Mouse (Mus musculus): ENCODE measurements around the gene Wnk1. TPM values are rescaled to one million over a fixed set of nuclear protein-coding genes. Genes with fewer than 3 reads are reported as not detected.

Gene Wnk1
- polyA plus RNA-seq, 1 experiment from 2014 or later: 49.3 TPM

DNA sequence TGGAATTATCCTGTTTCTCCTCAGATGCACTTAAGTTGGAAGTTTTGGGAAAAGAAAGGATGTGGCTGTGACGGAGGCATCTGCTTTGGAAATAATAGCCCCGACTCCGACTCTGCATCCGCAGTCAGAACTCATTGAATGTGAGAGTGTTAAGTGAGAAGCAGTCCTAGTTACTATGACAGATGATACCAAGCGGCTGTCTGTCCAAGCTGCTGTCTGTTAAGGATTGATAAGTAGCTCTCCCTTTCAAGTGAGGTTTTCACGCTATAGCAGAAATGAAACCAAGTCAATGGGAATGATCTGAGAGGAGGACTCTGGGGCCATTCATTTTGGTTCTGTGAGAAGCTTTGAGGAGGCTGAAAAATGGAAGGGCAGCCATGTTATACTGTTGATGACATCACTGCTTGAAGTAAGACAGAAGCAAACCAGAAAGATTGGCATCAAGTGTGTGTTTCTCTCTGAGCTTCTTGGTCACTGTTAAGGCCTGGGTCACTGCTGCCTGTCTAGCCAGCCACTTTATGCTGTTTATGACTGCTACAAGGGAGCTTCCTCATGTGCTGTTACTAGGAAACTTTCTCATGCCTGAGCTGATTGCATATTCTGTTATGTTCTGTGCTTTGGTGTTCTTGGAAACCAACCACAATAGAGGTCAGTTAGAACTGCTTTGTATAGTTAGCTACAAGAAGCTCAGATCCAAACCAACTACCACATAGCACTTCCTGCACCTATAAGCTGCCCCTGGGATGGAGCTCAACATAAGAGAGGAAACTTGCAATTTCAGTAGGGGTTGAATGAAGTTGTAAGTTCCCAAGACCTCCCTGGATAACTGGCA, 38.4 kb upstream of the Wnk1 start:
- H3K4me2 ChIP-seq (ENCODE audit: low read depth, low read length): no peak overlapping the region
- no peak overlapping the region for H3K27ac ChIP-seq (ENCODE audit: low read length)
- no peak overlapping the region for H3K4me3 ChIP-seq (ENCODE audit: low read length)
- H3K27me3 ChIP-seq (ENCODE audit: control insufficient read depth, insufficient read depth, low read length): no peaks in the 10 kb centered on the region
- H3K9ac ChIP-seq (ENCODE audit: low read length): no peak overlapping the region
- ATAC-seq (replicated peaks; ENCODE audit: extremely low read depth, insufficient read depth, low FRiP score): no peak
- H3K9me3 ChIP-seq (replicated peaks; ENCODE audit: control insufficient read depth, low read length): no peaks in the 10 kb centered on the region
- H3K36me3 ChIP-seq (ENCODE audit: control insufficient read depth, insufficient read depth): no peaks in the 10 kb centered on the region
- 71% methylated on average over 6 of the region's 6 CpGs for WGBS
- H3K4me1 ChIP-seq (ENCODE audit: control insufficient read depth, insufficient read depth, low read length): no peaks in the 10 kb centered on the region

- Histone ChIP-seq H3K27ac (ENCODE audit: low read length) (no peak overlapping the region), H3K9ac (ENCODE audit: low read length) (no peak overlapping the region), H3K36me3 (ENCODE audit: control insufficient read depth, insufficient read depth) (no peaks in the 10 kb centered on the region), H3K4me3 (ENCODE audit: low read length) (no peak overlapping the region), H3K4me1 (ENCODE audit: control insufficient read depth, insufficient read depth, low read length) (no peaks in the 10 kb centered on the region), H3K27me3 (ENCODE audit: control insufficient read depth, insufficient read depth, low read length) (no peaks in the 10 kb centered on the region), H3K9me3 (replicated peaks; ENCODE audit: control insufficient read depth, low read length) (peaks cover 3% of the 10 kb centered on the region; the same call in 1 of the 2 replicates), H3K4me2 (ENCODE audit: low read depth, low read length) (no peak overlapping the region)
- ATAC-seq (replicated peaks; ENCODE audit: extremely low read depth, insufficient read depth, low FRiP score): no peak
- 57% methylated on average over 2 of the region's 2 CpGs for WGBS
Observed at GRCm38 (mm10) chr6:120072630-120073029, 34.2 kb upstream of the Wnk1 start.

GRCm38 (mm10) chr6:120069546-120069945, 31.1 kb upstream of the Wnk1 start:
- no peak overlapping the region for H3K9ac ChIP-seq (ENCODE audit: low read length)
- WGBS: 93% methylated on average over 3 of the region's 3 CpGs
- H3K4me1 ChIP-seq (ENCODE audit: control insufficient read depth, insufficient read depth, low read length): no peaks in the 10 kb centered on the region
- no peak for ATAC-seq (replicated peaks; ENCODE audit: extremely low read depth, insufficient read depth, low FRiP score)
- no peaks in the 10 kb centered on the region for H3K27me3 ChIP-seq (ENCODE audit: control insufficient read depth, insufficient read depth, low read length)
- H3K9me3 ChIP-seq (replicated peaks; ENCODE audit: control insufficient read depth, low read length): peaks cover 3% of the 10 kb centered on the region; the same call in 1 of the 2 replicates
- no peak overlapping the region for H3K4me2 ChIP-seq (ENCODE audit: low read depth, low read length)
- H3K27ac ChIP-seq (ENCODE audit: low read length): no peak overlapping the region
- H3K36me3 ChIP-seq (ENCODE audit: control insufficient read depth, insufficient read depth): no peaks in the 10 kb centered on the region
- no peak overlapping the region for H3K4me3 ChIP-seq (ENCODE audit: low read length)

DNA sequence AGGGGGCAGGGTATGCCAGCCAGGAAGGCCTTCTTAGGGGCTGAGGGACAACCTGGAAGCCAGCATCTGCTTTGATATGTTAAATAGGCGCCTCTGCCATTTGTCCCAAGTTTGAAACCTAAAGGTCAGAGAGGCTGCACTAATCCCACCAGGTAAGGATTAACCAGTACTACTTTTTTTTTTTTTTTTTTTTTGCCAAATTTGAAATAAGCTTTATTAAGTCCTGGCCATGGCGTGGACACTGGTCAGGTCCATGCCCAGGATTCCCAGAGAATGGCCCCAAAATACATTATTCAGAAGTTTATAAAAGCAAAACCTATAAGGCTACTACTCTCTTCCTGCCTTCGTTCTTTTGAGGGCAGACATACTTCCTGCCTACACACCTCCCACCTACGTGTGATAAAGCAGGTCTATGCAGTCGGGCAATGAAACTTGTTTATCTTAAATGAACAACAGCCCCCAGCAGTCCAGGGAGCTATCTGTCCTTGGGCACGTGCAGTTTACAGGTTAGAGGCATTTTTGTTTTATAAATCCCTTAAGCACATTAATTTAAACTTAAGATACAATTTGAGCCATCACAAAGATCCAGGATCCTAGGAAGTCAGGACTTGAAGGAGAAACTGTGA, 27.2 kb upstream of the Wnk1 start:
- Histone ChIP-seq H3K36me3 (ENCODE audit: control insufficient read depth, insufficient read depth) (no peaks in the 10 kb centered on the region), H3K9me3 (replicated peaks; ENCODE audit: control insufficient read depth, low read length) (peaks cover under 1% of the 10 kb centered on the region; the same call in 1 of the 2 replicates), H3K27ac (ENCODE audit: low read length) (no peak overlapping the region), H3K4me3 (ENCODE audit: low read length) (no peak overlapping the region), H3K9ac (ENCODE audit: low read length) (no peak overlapping the region), H3K4me2 (ENCODE audit: low read depth, low read length) (no peak overlapping the region), H3K27me3 (ENCODE audit: control insufficient read depth, insufficient read depth, low read length) (no peaks in the 10 kb centered on the region), H3K4me1 (ENCODE audit: control insufficient read depth, insufficient read depth, low read length) (no peaks in the 10 kb centered on the region)
- ATAC-seq (replicated peaks; ENCODE audit: extremely low read depth, insufficient read depth, low FRiP score): no peak
- WGBS: 62% methylated on average over 6 of the region's 6 CpGs

DNA sequence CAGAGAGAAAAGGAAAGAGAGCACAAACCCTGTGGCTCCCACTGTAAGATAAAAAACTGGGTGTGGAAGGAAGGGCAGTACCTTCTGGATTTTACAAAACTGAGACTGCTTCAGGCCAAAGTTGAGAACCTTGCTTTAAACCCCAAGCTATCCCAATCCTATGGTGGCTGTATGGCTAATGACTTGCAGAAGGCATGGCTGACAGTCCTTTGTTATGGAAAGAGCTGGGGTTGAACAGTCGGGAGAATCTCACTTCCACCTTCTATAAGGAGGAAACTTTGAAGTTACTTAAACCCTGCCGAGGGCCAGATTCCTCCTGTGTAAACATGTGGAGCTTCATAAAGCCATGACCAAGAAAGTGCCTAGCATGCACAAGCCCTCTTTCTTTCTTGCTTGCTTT, 26.2 kb upstream of the Wnk1 start:
- ATAC-seq (replicated peaks; ENCODE audit: extremely low read depth, insufficient read depth, low FRiP score): no peak
- Histone ChIP-seq H3K4me2 (ENCODE audit: low read depth, low read length) (no peak overlapping the region), H3K27me3 (ENCODE audit: control insufficient read depth, insufficient read depth, low read length) (no peaks in the 10 kb centered on the region), H3K4me1 (ENCODE audit: control insufficient read depth, insufficient read depth, low read length) (no peaks in the 10 kb centered on the region), H3K36me3 (ENCODE audit: control insufficient read depth, insufficient read depth) (no peaks in the 10 kb centered on the region), H3K4me3 (ENCODE audit: low read length) (no peak overlapping the region), H3K9ac (ENCODE audit: low read length) (no peak overlapping the region), H3K9me3 (replicated peaks; ENCODE audit: control insufficient read depth, low read length) (no peaks in the 10 kb centered on the region), H3K27ac (ENCODE audit: low read length) (no peak overlapping the region)
- WGBS: 48% methylated on average over 2 of the region's 2 CpGs

DNA sequence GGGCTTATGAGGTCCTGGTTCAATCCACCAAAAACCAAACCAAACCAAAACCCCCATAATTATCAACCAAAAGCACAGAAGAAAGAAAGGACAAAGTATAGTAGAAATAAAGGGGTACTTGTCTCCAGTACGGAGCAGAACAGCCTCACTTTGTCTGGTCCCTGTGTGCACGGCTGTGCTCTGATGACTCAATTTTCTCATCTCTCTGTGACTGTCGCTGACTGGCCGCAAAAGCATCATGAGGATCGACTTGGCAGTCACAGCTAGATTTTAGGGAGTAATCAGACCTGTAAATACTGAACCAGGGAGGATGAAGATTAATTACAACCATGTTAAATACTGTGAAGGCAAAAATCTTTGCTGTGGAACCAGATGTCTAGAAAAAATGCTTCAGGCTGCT, 24.5 kb upstream of the Wnk1 start:
- 80% methylated on average over 5 of the region's 5 CpGs for WGBS
- no peak overlapping the region for H3K27ac ChIP-seq (ENCODE audit: low read length)
- no peak overlapping the region for H3K4me3 ChIP-seq (ENCODE audit: low read length)
- no peak overlapping the region for H3K9ac ChIP-seq (ENCODE audit: low read length)
- H3K4me1 ChIP-seq (ENCODE audit: control insufficient read depth, insufficient read depth, low read length): no peaks in the 10 kb centered on the region
- no peaks in the 10 kb centered on the region for H3K36me3 ChIP-seq (ENCODE audit: control insufficient read depth, insufficient read depth)
- H3K4me2 ChIP-seq (ENCODE audit: low read depth, low read length): no peak overlapping the region
- H3K27me3 ChIP-seq (ENCODE audit: control insufficient read depth, insufficient read depth, low read length): no peaks in the 10 kb centered on the region
- no peak for ATAC-seq (replicated peaks; ENCODE audit: extremely low read depth, insufficient read depth, low FRiP score)
- H3K9me3 ChIP-seq (replicated peaks; ENCODE audit: control insufficient read depth, low read length): no peaks in the 10 kb centered on the region

GRCm38 (mm10) chr6:120055666-120056540, 17.4 kb upstream of the Wnk1 start:
- Histone ChIP-seq H3K4me1 (ENCODE audit: control insufficient read depth, insufficient read depth, low read length) (0 out of 2 replicates have a peak, but pooled peaks cover 3% of the 10 kb centered on the region), H3K27ac (ENCODE audit: low read length) (peak overlapping the region; percentile 68), H3K9ac (ENCODE audit: low read length) (no peak overlapping the region), H3K9me3 (replicated peaks; ENCODE audit: control insufficient read depth, low read length) (no peaks in the 10 kb centered on the region), H3K27me3 (ENCODE audit: control insufficient read depth, insufficient read depth, low read length) (no peaks in the 10 kb centered on the region), H3K4me2 (ENCODE audit: low read depth, low read length) (no peak overlapping the region), H3K36me3 (ENCODE audit: control insufficient read depth, insufficient read depth) (no peaks in the 10 kb centered on the region), H3K4me3 (ENCODE audit: low read length) (no peak overlapping the region)
- WGBS: 70% methylated on average over 2 of the region's 2 CpGs
- no peak for ATAC-seq (replicated peaks; ENCODE audit: extremely low read depth, insufficient read depth, low FRiP score)

DNA sequence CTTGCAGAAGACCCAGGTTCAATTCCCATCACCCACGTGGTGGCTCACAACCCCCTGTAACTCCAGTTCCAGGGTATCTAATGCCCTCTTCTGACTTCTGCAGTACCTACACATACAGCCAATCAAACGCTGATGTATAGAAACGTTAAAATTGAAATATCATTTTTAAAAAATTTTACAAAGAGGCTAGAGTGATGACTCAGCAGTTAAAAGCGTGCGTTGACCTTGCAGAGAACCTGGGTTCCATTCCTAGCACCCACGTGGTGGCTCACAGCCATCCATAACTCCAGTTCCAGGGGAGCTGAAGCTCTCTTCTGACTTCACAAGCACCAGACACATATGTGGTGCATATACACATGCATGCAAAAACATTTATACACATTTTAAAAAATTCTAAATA, 15.9 kb upstream of the Wnk1 start:
- no peak overlapping the region for H3K27ac ChIP-seq (ENCODE audit: low read length)
- no peak for ATAC-seq (replicated peaks; ENCODE audit: extremely low read depth, insufficient read depth, low FRiP score)
- H3K9me3 ChIP-seq (replicated peaks; ENCODE audit: control insufficient read depth, low read length): no peaks in the 10 kb centered on the region
- no peaks in the 10 kb centered on the region for H3K36me3 ChIP-seq (ENCODE audit: control insufficient read depth, insufficient read depth)
- 0 out of 2 replicates have a peak, but pooled peaks cover 3% of the 10 kb centered on the region for H3K4me1 ChIP-seq (ENCODE audit: control insufficient read depth, insufficient read depth, low read length)
- H3K4me2 ChIP-seq (ENCODE audit: low read depth, low read length): no peak overlapping the region
- no peaks in the 10 kb centered on the region for H3K27me3 ChIP-seq (ENCODE audit: control insufficient read depth, insufficient read depth, low read length)
- no peak overlapping the region for H3K9ac ChIP-seq (ENCODE audit: low read length)
- WGBS: 79% methylated on average over 6 of the region's 6 CpGs
- H3K4me3 ChIP-seq (ENCODE audit: low read length): no peak overlapping the region

Measured in heart, embryonic 16.5 days (tissue).